Mouse (Mus musculus): ENCODE measurements around the gene Xpo4. TPM values are rescaled to one million over a fixed set of nuclear protein-coding genes. Genes with fewer than 3 reads are reported as not detected.

Gene Xpo4
- polyA plus RNA-seq, 1 experiment from 2014 or later: 18.6 TPM

GRCm38 (mm10) chr14:57536820-57537219 is 128.4 kb downstream of the Xpo4 start:
- 46% methylated on average over 9 of the region's 9 CpGs for WGBS
- Histone ChIP-seq H3K36me3 (ENCODE audit: control insufficient read depth, insufficient read depth, low read length) (no peaks in the 10 kb centered on the region), H3K4me3 (ENCODE audit: control insufficient read depth in 1 of 2, insufficient read depth in 1 of 2, low read depth in 1 of 2, low read length in 2 of 2) (no peak overlapping the region), H3K4me2 (ENCODE audit: low read length) (peak overlapping the region; percentile 51), H3K27ac (replicated peaks in 1 of 2; ENCODE audit: control insufficient read depth in 1 of 2, insufficient read depth in 1 of 2, low read depth in 2 of 2, low read length in 2 of 2) (peak overlapping the region; percentile 83 to 90), H3K9ac (ENCODE audit: low read length) (peak overlapping the region; percentile 44; the same call in 1 of the 2 replicates), H3K27me3 (ENCODE audit: control insufficient read depth, insufficient read depth, low read length) (peaks cover 4% of the 10 kb centered on the region; the same call in 1 of the 2 replicates), H3K9me3 (ENCODE audit: control insufficient read depth, low read length) (no peaks in the 10 kb centered on the region), H3K4me1 (ENCODE audit: control insufficient read depth in 2 of 2, insufficient read depth in 2 of 2, low read length in 2 of 2) (peaks cover 42 to 45% of the 10 kb centered on the region in 2 experiments)
- ATAC-seq (ENCODE audit: insufficient number of reproducible peaks, insufficient read depth, low FRiP score, low read depth): no peak

- H3K9ac ChIP-seq (ENCODE audit: low read length): no peak overlapping the region
- H3K4me1 ChIP-seq (ENCODE audit: control insufficient read depth in 2 of 2, insufficient read depth in 2 of 2, low read length in 2 of 2): peaks cover 42 to 45% of the 10 kb centered on the region in 2 experiments
- WGBS: 26% methylated on average over 6 of the region's 6 CpGs
- H3K4me3 ChIP-seq (ENCODE audit: control insufficient read depth in 1 of 2, insufficient read depth in 1 of 2, low read depth in 1 of 2, low read length in 2 of 2): no peak overlapping the region
- peak overlapping the region; percentile 63 to 87 for H3K27ac ChIP-seq (replicated peaks in 1 of 2; ENCODE audit: control insufficient read depth in 1 of 2, insufficient read depth in 1 of 2, low read depth in 2 of 2, low read length in 2 of 2)
- H3K9me3 ChIP-seq (ENCODE audit: control insufficient read depth, low read length): no peaks in the 10 kb centered on the region
- H3K27me3 ChIP-seq (ENCODE audit: control insufficient read depth, insufficient read depth, low read length): peaks cover 4% of the 10 kb centered on the region; the same call in 1 of the 2 replicates
- peak; percentile 57 for ATAC-seq (ENCODE audit: insufficient number of reproducible peaks, insufficient read depth, low FRiP score, low read depth)
- H3K36me3 ChIP-seq (ENCODE audit: control insufficient read depth, insufficient read depth, low read length): no peaks in the 10 kb centered on the region
- peak overlapping the region; percentile 37 for H3K4me2 ChIP-seq (ENCODE audit: low read length)
Measured at GRCm38 (mm10) chr14:57535646-57536045, 129.6 kb downstream of the Xpo4 start.

DNA sequence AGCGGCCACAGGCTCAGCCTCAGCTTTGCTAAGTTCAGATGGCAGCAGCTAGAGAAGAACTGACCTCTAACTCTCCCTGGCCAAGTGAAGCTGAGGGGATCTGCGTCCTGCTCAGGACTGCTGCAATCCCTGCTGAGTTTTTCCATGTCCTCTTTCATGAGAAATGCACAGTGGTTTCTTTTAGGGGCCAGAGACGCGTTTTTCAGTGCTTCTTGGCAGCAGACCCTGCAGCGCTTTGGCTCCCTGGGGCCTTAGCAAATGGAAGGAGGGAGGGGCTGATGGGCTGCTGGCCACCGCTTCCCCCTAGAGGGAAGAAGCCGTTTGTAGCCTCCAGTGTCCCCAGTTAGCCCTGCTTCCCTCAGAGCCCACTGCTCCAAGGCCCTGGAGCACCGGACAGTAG is 130.3 kb downstream of the Xpo4 start:
- 26% methylated on average over 8 of the region's 8 CpGs for WGBS
- no peaks in the 10 kb centered on the region for H3K9me3 ChIP-seq (ENCODE audit: control insufficient read depth, low read length)
- H3K9ac ChIP-seq (ENCODE audit: low read length): peak overlapping the region; percentile 60
- H3K4me1 ChIP-seq (ENCODE audit: control insufficient read depth in 2 of 2, insufficient read depth in 2 of 2, low read length in 2 of 2): peaks cover 42 to 45% of the 10 kb centered on the region in 2 experiments
- no peak for ATAC-seq (ENCODE audit: insufficient number of reproducible peaks, insufficient read depth, low FRiP score, low read depth)
- no peak overlapping the region for H3K4me3 ChIP-seq (ENCODE audit: control insufficient read depth in 1 of 2, insufficient read depth in 1 of 2, low read depth in 1 of 2, low read length in 2 of 2)
- H3K4me2 ChIP-seq (ENCODE audit: low read length): peak overlapping the region; percentile 23; the same call in 1 of the 2 replicates
- H3K36me3 ChIP-seq (ENCODE audit: control insufficient read depth, insufficient read depth, low read length): no peaks in the 10 kb centered on the region
- peak overlapping the region; percentile 48 to 87 for H3K27ac ChIP-seq (replicated peaks in 1 of 2; ENCODE audit: control insufficient read depth in 1 of 2, insufficient read depth in 1 of 2, low read depth in 2 of 2, low read length in 2 of 2)
- peaks cover 4% of the 10 kb centered on the region; the same call in 1 of the 2 replicates for H3K27me3 ChIP-seq (ENCODE audit: control insufficient read depth, insufficient read depth, low read length)

GRCm38 (mm10) chr14:57534346-57534745 is 130.9 kb downstream of the Xpo4 start:
- Histone ChIP-seq H3K9ac (ENCODE audit: low read length) (peak overlapping the region; percentile 60; the same call in 1 of the 2 replicates), H3K9me3 (ENCODE audit: control insufficient read depth, low read length) (no peaks in the 10 kb centered on the region), H3K4me3 (ENCODE audit: control insufficient read depth in 1 of 2, insufficient read depth in 1 of 2, low read depth in 1 of 2, low read length in 2 of 2) (no peak overlapping the region), H3K4me2 (ENCODE audit: low read length) (peak overlapping the region; percentile 23; the same call in 1 of the 2 replicates), H3K27me3 (ENCODE audit: control insufficient read depth, insufficient read depth, low read length) (peaks cover 4% of the 10 kb centered on the region; the same call in 1 of the 2 replicates), H3K36me3 (ENCODE audit: control insufficient read depth, insufficient read depth, low read length) (no peaks in the 10 kb centered on the region), H3K27ac (replicated peaks in 1 of 2; ENCODE audit: control insufficient read depth in 1 of 2, insufficient read depth in 1 of 2, low read depth in 2 of 2, low read length in 2 of 2) (peak overlapping the region in 1 of 2 experiments; percentile 87; a peak in 3 of 4 replicates), H3K4me1 (ENCODE audit: control insufficient read depth in 2 of 2, insufficient read depth in 2 of 2, low read length in 2 of 2) (peaks cover 47 to 52% of the 10 kb centered on the region in 2 experiments)
- WGBS: 34% methylated on average over 5 of the region's 5 CpGs
- no peak for ATAC-seq (ENCODE audit: insufficient number of reproducible peaks, insufficient read depth, low FRiP score, low read depth)

DNA sequence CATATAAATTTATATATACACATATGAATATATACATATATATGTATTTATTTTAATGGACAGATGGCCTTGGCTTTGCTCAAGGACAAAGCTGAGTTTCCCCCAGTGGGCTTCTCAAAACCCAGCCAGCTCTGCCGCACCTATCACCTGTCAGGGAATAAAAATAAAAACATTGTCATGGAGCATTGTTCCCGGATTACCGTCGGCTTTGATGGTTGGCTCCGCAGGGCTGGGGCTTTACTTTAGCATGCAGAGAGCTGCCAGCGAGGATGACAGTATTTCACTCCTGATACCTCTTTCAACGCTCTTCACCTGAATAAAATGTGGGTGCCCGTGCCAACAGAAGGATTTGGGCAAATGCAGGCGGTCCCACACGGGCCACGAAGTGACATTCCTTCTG is 131.4 kb downstream of the Xpo4 start:
- WGBS: 28% methylated on average over 11 of the region's 11 CpGs
- ATAC-seq (ENCODE audit: insufficient number of reproducible peaks, insufficient read depth, low FRiP score, low read depth): no peak
- no peaks in the 10 kb centered on the region for H3K9me3 ChIP-seq (ENCODE audit: control insufficient read depth, low read length)
- no peak overlapping the region for H3K27ac ChIP-seq (replicated peaks in 1 of 2; ENCODE audit: control insufficient read depth in 1 of 2, insufficient read depth in 1 of 2, low read depth in 2 of 2, low read length in 2 of 2)
- no peak overlapping the region for H3K4me2 ChIP-seq (ENCODE audit: low read length)
- H3K36me3 ChIP-seq (ENCODE audit: control insufficient read depth, insufficient read depth, low read length): no peaks in the 10 kb centered on the region
- no peak overlapping the region for H3K4me3 ChIP-seq (ENCODE audit: control insufficient read depth in 1 of 2, insufficient read depth in 1 of 2, low read depth in 1 of 2, low read length in 2 of 2)
- H3K27me3 ChIP-seq (ENCODE audit: control insufficient read depth, insufficient read depth, low read length): peaks cover 5% of the 10 kb centered on the region; the same call in 1 of the 2 replicates
- no peak overlapping the region for H3K9ac ChIP-seq (ENCODE audit: low read length)
- peaks cover 48 to 57% of the 10 kb centered on the region in 2 experiments for H3K4me1 ChIP-seq (ENCODE audit: control insufficient read depth in 2 of 2, insufficient read depth in 2 of 2, low read length in 2 of 2)

DNA sequence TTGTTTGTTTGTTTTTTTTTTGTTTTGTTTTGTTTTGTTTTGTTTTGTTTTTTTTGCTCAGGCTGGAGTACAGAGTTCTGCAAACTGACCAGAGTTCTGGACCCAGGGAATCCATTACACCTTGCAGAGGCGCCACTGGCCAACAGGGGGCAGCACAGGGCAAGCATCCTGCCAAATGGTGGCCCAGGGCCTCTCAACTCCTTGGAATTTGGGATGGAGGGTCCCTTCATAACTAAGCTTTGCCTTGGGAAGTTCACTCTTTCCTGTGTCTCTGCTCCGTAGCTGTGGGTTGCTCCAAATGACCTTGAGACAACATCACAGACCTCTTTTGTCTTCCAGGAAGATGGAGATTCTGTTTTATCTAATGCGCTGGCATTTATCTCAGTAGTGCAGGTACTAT is 132.0 kb downstream of the Xpo4 start:
- no peak overlapping the region for H3K27ac ChIP-seq (replicated peaks in 1 of 2; ENCODE audit: control insufficient read depth in 1 of 2, insufficient read depth in 1 of 2, low read depth in 2 of 2, low read length in 2 of 2)
- peaks cover 48 to 55% of the 10 kb centered on the region in 2 experiments for H3K4me1 ChIP-seq (ENCODE audit: control insufficient read depth in 2 of 2, insufficient read depth in 2 of 2, low read length in 2 of 2)
- H3K27me3 ChIP-seq (ENCODE audit: control insufficient read depth, insufficient read depth, low read length): peaks cover 9% of the 10 kb centered on the region; the same call in 1 of the 2 replicates
- no peak overlapping the region for H3K4me3 ChIP-seq (ENCODE audit: control insufficient read depth in 1 of 2, insufficient read depth in 1 of 2, low read depth in 1 of 2, low read length in 2 of 2)
- no peak overlapping the region for H3K4me2 ChIP-seq (ENCODE audit: low read length)
- no peak for ATAC-seq (ENCODE audit: insufficient number of reproducible peaks, insufficient read depth, low FRiP score, low read depth)
- WGBS: 45% methylated on average over 3 of the region's 3 CpGs
- no peaks in the 10 kb centered on the region for H3K9me3 ChIP-seq (ENCODE audit: control insufficient read depth, low read length)
- H3K36me3 ChIP-seq (ENCODE audit: control insufficient read depth, insufficient read depth, low read length): no peaks in the 10 kb centered on the region
- no peak overlapping the region for H3K9ac ChIP-seq (ENCODE audit: low read length)

GRCm38 (mm10) chr14:57532577-57532976 is 132.7 kb downstream of the Xpo4 start:
- H3K27ac ChIP-seq (replicated peaks in 1 of 2; ENCODE audit: control insufficient read depth in 1 of 2, insufficient read depth in 1 of 2, low read depth in 2 of 2, low read length in 2 of 2): no peak overlapping the region
- H3K4me2 ChIP-seq (ENCODE audit: low read length): no peak overlapping the region
- 79% methylated on average over 3 of the region's 3 CpGs for WGBS
- H3K9ac ChIP-seq (ENCODE audit: low read length): no peak overlapping the region
- peaks cover 9% of the 10 kb centered on the region; the same call in 1 of the 2 replicates for H3K27me3 ChIP-seq (ENCODE audit: control insufficient read depth, insufficient read depth, low read length)
- no peak for ATAC-seq (ENCODE audit: insufficient number of reproducible peaks, insufficient read depth, low FRiP score, low read depth)
- no peak overlapping the region for H3K4me3 ChIP-seq (ENCODE audit: control insufficient read depth in 1 of 2, insufficient read depth in 1 of 2, low read depth in 1 of 2, low read length in 2 of 2)
- H3K36me3 ChIP-seq (ENCODE audit: control insufficient read depth, insufficient read depth, low read length): no peaks in the 10 kb centered on the region
- H3K4me1 ChIP-seq (ENCODE audit: control insufficient read depth in 2 of 2, insufficient read depth in 2 of 2, low read length in 2 of 2): peaks cover 42 to 49% of the 10 kb centered on the region in 2 experiments
- no peaks in the 10 kb centered on the region for H3K9me3 ChIP-seq (ENCODE audit: control insufficient read depth, low read length)

All from heart, embryonic 14.5 days (tissue).